Mouse (Mus musculus) limb, embryonic 15.5 days (tissue): ENCODE measurements around the gene A930002H24Rik. TPM values are rescaled to one million over a fixed set of nuclear protein-coding genes. Genes with fewer than 3 reads are reported as not detected.
"Not testable (repeated sequence)": the region's sequence is repeated elsewhere in the genome, so short reads cannot be mapped to it uniquely, and the experiment has no call there.

Source experiments
- ATAC-seq: fragments of 200-750 bp; cut with Nextera tagmentation; 2 replicates; pipeline ENCODE4 v1.8.0; 2017; ENCODE audit warnings: low read depth, moderate TSS enrichment; ENCODE audit not compliant: insufficient number of reproducible peaks, low FRiP score, low TSS enrichment
- H3K27ac ChIP-seq: fragments of 300-500 bp; sonication (generic); 2 replicates; pipeline ENCODE4 v1.5.1; 2015; ENCODE audit warnings: moderate library complexity, mild to moderate bottlenecking, inconsistent platforms
- H3K27me3 ChIP-seq: fragments of 300-500 bp; sonication (generic); 2 replicates; pipeline ENCODE4 v1.6.1; 2015; ENCODE audit warnings: inconsistent platforms
- H3K36me3 ChIP-seq: fragments of 300-500 bp; sonication (generic); 2 replicates; pipeline ENCODE4 v1.6.1; 2015; ENCODE audit warnings: inconsistent platforms
- H3K4me1 ChIP-seq: fragments of 300-500 bp; sonication (generic); 2 replicates; pipeline ENCODE4 v1.6.1; 2015; ENCODE audit warnings: inconsistent platforms
- H3K4me2 ChIP-seq: fragments of 300-500 bp; sonication (generic); 2 replicates; pipeline ENCODE4 v1.6.1; 2015; ENCODE audit warnings: mild to moderate bottlenecking, inconsistent platforms
- H3K4me3 ChIP-seq: fragments of 300-500 bp; sonication (generic); 2 replicates; pipeline ENCODE4 v1.5.1; 2015; ENCODE audit warnings: mild to moderate bottlenecking, inconsistent platforms
- H3K9ac ChIP-seq: fragments of 300-500 bp; sonication (generic); 2 replicates; pipeline ENCODE4 v1.6.1; 2015; ENCODE audit warnings: inconsistent platforms
- H3K9me3 ChIP-seq: fragments of 300-500 bp; sonication (generic); 2 replicates; pipeline ENCODE4 v1.6.1; 2016; ENCODE audit warnings: inconsistent platforms
- WGBS: fragments of 180-500 bp; shearing (Covaris S2); methylation state at CpG from one replicate; pipeline ENCODE4 v1.1.7; 2015; 5-methylcytosine and 5-hydroxymethylcytosine counted together
- polyA plus RNA-seq: library from polyadenylated mRNA; unstranded; fragments of >200 nt; fragmentation: Nextera tagmentation; extraction: Ambion mirVana; gene quantifications from 2 replicates; pipeline ENCODE4 v1.2.1, GENCODE M21; 2015

The A930002H24Rik gene
- polyA plus RNA-seq, 1 experiment from 2014 or later: 3.2 TPM

DNA sequence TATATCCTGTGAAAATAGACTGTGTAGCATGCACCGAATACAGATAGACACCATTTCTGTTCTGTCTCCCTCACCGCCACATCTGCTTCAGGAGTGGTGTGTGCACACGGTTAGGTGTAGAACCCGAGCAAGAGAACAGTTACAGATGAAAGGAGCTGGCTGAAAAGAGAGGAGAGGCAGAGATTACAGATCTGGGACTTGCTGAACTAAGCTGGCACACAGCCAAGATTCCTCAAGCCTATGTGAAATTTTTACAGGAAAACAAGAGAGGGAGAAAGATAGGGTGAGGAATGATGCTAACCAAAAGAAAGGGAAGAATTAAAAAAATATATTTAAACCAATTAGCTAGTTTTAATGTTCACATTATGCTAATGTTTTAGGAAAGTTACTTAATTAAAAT lies 2.6 kb downstream of the A930002H24Rik start:
- Histone ChIP-seq H3K9ac (no peak overlapping the region), H3K4me1 (peaks cover 9% of the 10 kb centered on the region; the same call in 1 of the 2 replicates), H3K4me2 (no peak overlapping the region), H3K36me3 (no peaks in the 10 kb centered on the region), H3K27me3 (no peaks in the 10 kb centered on the region), H3K4me3 (no peak overlapping the region), H3K27ac (no peak overlapping the region), H3K9me3 (no peaks in the 10 kb centered on the region)
- WGBS: 29% methylated on average over 4 of the region's 4 CpGs
- ATAC-seq: no peak

DNA sequence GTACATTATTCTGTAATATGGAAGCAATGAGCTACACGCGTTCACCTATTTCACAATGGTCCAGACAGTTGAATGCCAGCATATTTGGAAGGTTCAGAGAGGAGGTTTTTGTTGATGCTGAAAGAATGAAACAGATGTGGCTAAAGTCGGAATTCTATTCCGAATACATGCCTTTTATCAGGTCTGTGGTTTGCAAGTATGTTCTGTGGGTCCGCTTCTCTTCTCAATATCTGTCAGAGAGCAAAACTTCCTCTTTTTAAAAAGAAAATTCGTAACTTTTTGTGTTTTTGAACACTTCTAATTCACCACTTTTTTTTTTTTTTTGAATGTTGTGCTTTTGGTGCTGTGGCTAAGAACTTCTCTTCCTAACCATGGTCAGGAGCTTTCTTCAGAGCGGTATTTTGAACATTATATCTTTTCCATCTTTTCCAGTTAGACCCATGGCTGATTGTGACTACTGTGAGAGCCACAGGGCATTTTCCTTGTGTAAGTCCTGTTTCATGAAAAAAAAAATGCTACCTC lies 6.5 kb downstream of the A930002H24Rik start:
- Histone ChIP-seq H3K27me3 (no peaks in the 10 kb centered on the region), H3K9ac (no peak overlapping the region), H3K4me2 (no peak overlapping the region), H3K27ac (no peak overlapping the region), H3K4me3 (no peak overlapping the region), H3K36me3 (no peaks in the 10 kb centered on the region), H3K4me1 (no peaks in the 10 kb centered on the region), H3K9me3 (no peaks in the 10 kb centered on the region)
- no peak for ATAC-seq
- WGBS: 82% methylated on average over 7 of the region's 7 CpGs

- no peaks in the 10 kb centered on the region for H3K36me3 ChIP-seq
- ATAC-seq: no peak; the same call in 1 of the 2 replicates
- H3K27me3 ChIP-seq: no peaks in the 10 kb centered on the region
- no peak overlapping the region for H3K9ac ChIP-seq
- no peaks in the 10 kb centered on the region for H3K4me1 ChIP-seq
- WGBS: 82% methylated on average over 9 of the region's 9 CpGs
- H3K4me2 ChIP-seq: peak overlapping the region; percentile 52; the same call in 1 of the 2 replicates
- H3K4me3 ChIP-seq: peak overlapping the region; percentile 69
- H3K9me3 ChIP-seq: no peaks in the 10 kb centered on the region
- peak overlapping the region; percentile 83; the same call in 1 of the 2 replicates for H3K27ac ChIP-seq
Measured at GRCm38 (mm10) chr17:63850016-63850415, 13.6 kb downstream of the A930002H24Rik start.

DNA sequence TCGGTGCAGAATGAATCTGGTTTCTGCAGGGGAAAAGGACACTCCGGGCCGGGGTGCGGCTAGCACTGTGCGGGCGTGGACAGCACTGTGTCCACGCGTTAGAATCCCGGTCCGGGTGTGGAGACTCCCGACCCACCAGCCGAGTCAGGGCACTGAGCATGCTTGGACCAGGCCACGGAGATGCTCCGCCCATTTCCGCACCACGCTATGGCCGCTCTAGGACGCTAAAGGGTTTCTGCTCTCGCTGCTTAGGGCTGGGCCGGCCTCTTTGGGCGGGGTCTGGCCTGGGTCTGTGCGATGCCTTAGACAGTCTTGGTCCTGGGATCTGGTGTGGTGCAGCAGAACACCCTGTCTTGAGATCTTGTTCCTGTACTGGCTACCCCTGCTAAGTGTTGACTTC lies 14.0 kb downstream of the A930002H24Rik start:
- WGBS: under 1% methylated on average over 22 of the region's 22 CpGs
- Histone ChIP-seq H3K9ac (peak overlapping the region; percentile 72), H3K27me3 (no peaks in the 10 kb centered on the region), H3K27ac (peak overlapping the region; percentile 83), H3K9me3 (no peaks in the 10 kb centered on the region), H3K4me3 (peak overlapping the region; percentile 69), H3K4me1 (no peaks in the 10 kb centered on the region), H3K36me3 (no peaks in the 10 kb centered on the region), H3K4me2 (peak overlapping the region; percentile 52)
- peak; percentile 99 for ATAC-seq

- Histone ChIP-seq H3K9ac (peak overlapping the region; percentile 72), H3K4me3 (peak overlapping the region; percentile 69), H3K4me2 (peak overlapping the region; percentile 52), H3K9me3 (no peaks in the 10 kb centered on the region), H3K27ac (peak overlapping the region; percentile 83), H3K27me3 (no peaks in the 10 kb centered on the region), H3K36me3 (no peaks in the 10 kb centered on the region), H3K4me1 (no peaks in the 10 kb centered on the region)
- no peak for ATAC-seq
- 5% methylated on average over 6 of the region's 6 CpGs for WGBS
Measured at GRCm38 (mm10) chr17:63849151-63849550, 14.4 kb downstream of the A930002H24Rik start.

GRCm38 (mm10) chr17:63845766-63846165 lies 17.8 kb downstream of the A930002H24Rik start:
- not testable (repeated sequence) for H3K27ac ChIP-seq, H3K36me3 ChIP-seq, H3K27me3 ChIP-seq, H3K9me3 ChIP-seq, ATAC-seq, H3K4me1 ChIP-seq, H3K4me2 ChIP-seq, H3K4me3 ChIP-seq, H3K9ac ChIP-seq
- 88% methylated on average over 3 of the region's 3 CpGs for WGBS

- H3K36me3 ChIP-seq: no peaks in the 10 kb centered on the region
- no peaks in the 10 kb centered on the region for H3K4me1 ChIP-seq
- WGBS: 76% methylated on average over 5 of the region's 5 CpGs
- no peak for ATAC-seq
- H3K4me2 ChIP-seq: no peak overlapping the region
- no peak overlapping the region for H3K4me3 ChIP-seq
- no peaks in the 10 kb centered on the region for H3K27me3 ChIP-seq
- no peak overlapping the region for H3K9ac ChIP-seq
- no peaks in the 10 kb centered on the region for H3K9me3 ChIP-seq
- no peak overlapping the region; the same call in 1 of the 2 replicates for H3K27ac ChIP-seq
Measured at GRCm38 (mm10) chr17:63844936-63845335, 18.7 kb downstream of the A930002H24Rik start.

DNA sequence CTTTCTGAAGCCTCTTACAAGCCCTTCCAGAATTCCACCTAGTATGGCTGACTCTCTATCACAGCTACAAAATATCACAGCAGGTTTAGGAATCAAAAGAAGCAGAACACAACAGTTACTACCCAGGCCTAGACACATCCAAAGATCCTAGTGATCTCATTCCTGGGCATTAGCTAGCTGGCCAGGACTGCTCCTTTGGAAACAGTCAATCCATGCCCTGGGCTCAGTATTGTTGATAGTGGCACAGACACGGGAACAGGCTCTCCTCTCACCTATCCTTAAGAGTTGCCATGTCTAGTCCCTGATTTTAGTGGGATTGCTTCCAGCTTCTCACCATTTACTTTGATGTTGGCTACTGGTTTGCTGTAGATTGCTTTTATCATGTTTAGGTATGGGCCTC lies 21.4 kb downstream of the A930002H24Rik start:
- no peak for ATAC-seq
- H3K4me2 ChIP-seq: no peak overlapping the region
- no peak overlapping the region for H3K9ac ChIP-seq
- WGBS: 88% methylated on average over 1 of the region's 1 CpGs
- H3K4me3 ChIP-seq: no peak overlapping the region
- H3K27ac ChIP-seq: no peak overlapping the region
- H3K4me1 ChIP-seq: no peaks in the 10 kb centered on the region
- H3K9me3 ChIP-seq: no peaks in the 10 kb centered on the region
- H3K36me3 ChIP-seq: no peaks in the 10 kb centered on the region
- no peaks in the 10 kb centered on the region for H3K27me3 ChIP-seq

DNA sequence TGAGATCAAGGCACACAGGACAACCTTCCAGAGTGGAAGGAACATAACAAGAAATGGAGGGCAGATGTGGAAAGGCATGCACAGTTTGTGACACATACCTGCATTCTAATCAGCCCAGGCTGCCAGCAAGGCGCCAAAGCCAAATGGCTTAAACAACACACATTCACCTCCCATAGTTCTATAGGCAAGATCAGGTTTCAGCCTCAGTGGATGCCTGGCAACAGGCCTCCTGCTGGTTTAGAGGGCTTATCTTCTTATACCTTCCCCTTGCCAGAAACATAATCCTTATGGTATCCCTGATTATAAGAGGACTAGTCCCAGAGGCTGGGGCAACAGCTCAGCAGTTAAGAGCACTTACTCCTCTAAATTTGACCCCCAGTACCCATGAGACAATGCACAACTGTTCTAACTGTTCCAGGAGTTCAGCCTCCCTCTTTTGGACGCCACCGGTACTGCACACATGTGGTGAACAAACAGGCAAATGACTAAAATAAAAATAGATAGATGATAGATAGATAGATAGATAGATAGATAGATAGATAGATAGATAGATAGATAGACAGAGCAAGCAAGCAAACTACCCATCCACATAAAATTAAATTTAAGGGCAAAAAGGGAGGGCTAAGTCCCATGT lies 23.8 kb downstream of the A930002H24Rik start:
- Histone ChIP-seq H3K36me3 (no peaks in the 10 kb centered on the region), H3K9ac (no peak overlapping the region), H3K27ac (no peak overlapping the region), H3K4me2 (no peak overlapping the region), H3K9me3 (no peaks in the 10 kb centered on the region), H3K4me1 (no peaks in the 10 kb centered on the region), H3K27me3 (no peaks in the 10 kb centered on the region), H3K4me3 (no peak overlapping the region)
- 94% methylated on average over 3 of the region's 3 CpGs for WGBS
- no peak for ATAC-seq

DNA sequence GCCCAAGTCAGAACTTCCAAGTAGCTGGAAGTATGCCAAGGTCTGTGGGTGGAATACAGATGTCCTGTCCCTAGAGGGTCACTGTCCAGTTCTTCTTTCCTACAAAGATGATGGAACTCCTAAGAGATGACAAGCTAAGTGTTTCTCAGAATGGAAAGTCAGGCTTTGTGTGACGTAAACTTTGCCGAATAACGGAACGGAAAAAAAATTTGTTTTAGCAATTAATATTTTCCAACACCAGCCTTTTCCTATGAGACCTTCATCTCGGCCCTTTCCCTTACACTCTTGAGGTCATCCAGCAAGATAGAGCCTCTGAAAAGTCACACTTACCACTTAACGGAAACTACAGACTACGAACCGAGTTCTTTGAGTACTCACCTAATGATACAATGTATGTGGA lies 25.4 kb downstream of the A930002H24Rik start:
- WGBS: 90% methylated on average over 8 of the region's 8 CpGs
- no peak for ATAC-seq
- no peak overlapping the region for H3K27ac ChIP-seq

GRCm38 (mm10) chr17:63836641-63837040 lies 26.9 kb downstream of the A930002H24Rik start:
- ATAC-seq: no peak
- WGBS: 81% methylated on average over 8 of the region's 8 CpGs

More for the DNA sequence above, 25.4 kb downstream of the A930002H24Rik start:
- Histone ChIP-seq H3K9me3 (no peaks in the 10 kb centered on the region), H3K4me2 (no peak overlapping the region), H3K4me1 (no peaks in the 10 kb centered on the region), H3K36me3 (no peaks in the 10 kb centered on the region), H3K9ac (no peak overlapping the region), H3K27me3 (no peaks in the 10 kb centered on the region), H3K4me3 (no peak overlapping the region)

GRCm38 (mm10) chr17:63836223-63836622 lies 27.4 kb downstream of the A930002H24Rik start:
- Histone ChIP-seq H3K4me1 (no peaks in the 10 kb centered on the region), H3K9ac (no peak overlapping the region), H3K4me2 (no peak overlapping the region), H3K27ac (no peak overlapping the region), H3K27me3 (no peaks in the 10 kb centered on the region), H3K4me3 (no peak overlapping the region), H3K9me3 (no peaks in the 10 kb centered on the region), H3K36me3 (no peaks in the 10 kb centered on the region)
- ATAC-seq: no peak
- WGBS: 77% methylated on average over 2 of the region's 2 CpGs

More at GRCm38 (mm10) chr17:63836641-63837040, 26.9 kb downstream of the A930002H24Rik start:
- Histone ChIP-seq H3K36me3 (no peaks in the 10 kb centered on the region), H3K9ac (no peak overlapping the region), H3K4me1 (no peaks in the 10 kb centered on the region), H3K4me2 (no peak overlapping the region), H3K9me3 (no peaks in the 10 kb centered on the region), H3K27me3 (no peaks in the 10 kb centered on the region), H3K4me3 (no peak overlapping the region), H3K27ac (no peak overlapping the region)
